Mouse (Mus musculus) forebrain, embryonic 10.5 days (tissue): ENCODE results near the gene Astl. TPM values are rescaled to one million over a fixed set of nuclear protein-coding genes. Genes with fewer than 3 reads are reported as not detected.
A peak's percentile ranks its signal among the peaks of the same experiment; 100 is the strongest.
"Not testable (repeated sequence)": the region's sequence is repeated elsewhere in the genome, so short reads cannot be mapped to it uniquely, and the experiment has no call there.

ENCODE experiments used
- DNase-seq: peaks from one replicate; pipeline ENCODE4 v3.0.0-alpha.2; 2017; ENCODE audit warnings: low spot score; ENCODE audit errors: extremely low spot score
- H3K27ac ChIP-seq: fragments of 300-500 bp; sonication (generic); 2 replicates; pipeline ENCODE4 v1.5.1; 2016; ENCODE audit warnings: mild to moderate bottlenecking
- H3K27me3 ChIP-seq: fragments of 300-500 bp; sonication (generic); 2 replicates; pipeline ENCODE4 v1.6.1; 2016; ENCODE audit warnings: mild to moderate bottlenecking; ENCODE audit not compliant: poor library complexity, severe bottlenecking
- H3K36me3 ChIP-seq: fragments of 300-500 bp; sonication (generic); replicated peaks from 2 replicates; pipeline ENCODE4 v1.6.1; 2016; ENCODE audit warnings: mild to moderate bottlenecking, moderate library complexity
- H3K4me1 ChIP-seq: fragments of 300-500 bp; sonication (generic); 2 replicates; pipeline ENCODE4 v1.6.1; 2016
- H3K4me3 ChIP-seq: fragments of 300-500 bp; sonication (generic); 2 replicates; pipeline ENCODE4 v1.5.1; 2016; ENCODE audit warnings: mild to moderate bottlenecking, moderate library complexity
- H3K9me3 ChIP-seq: fragments of 300-500 bp; sonication (generic); 2 replicates; pipeline ENCODE4 v1.6.1; 2016; ENCODE audit warnings: mild to moderate bottlenecking, moderate library complexity
- WGBS: fragments of 180-500 bp; shearing (Covaris S2); methylation state at CpG from one replicate; pipeline ENCODE4 v1.1.7; 2016; 5-methylcytosine and 5-hydroxymethylcytosine counted together
- polyA plus RNA-seq: library from polyadenylated mRNA; unstranded; fragments of >200 nt; fragmentation: Nextera tagmentation; extraction: Ambion mirVana; gene quantifications from 2 replicates; pipeline ENCODE4 v1.2.1, GENCODE M21; 2016

The Astl gene
- polyA plus RNA-seq: not detected in 2 replicates

- DNase-seq: no peak
- Histone ChIP-seq H3K4me1 (peaks cover 28% of the 10 kb centered on the region), H3K27me3 (peaks cover 59% of the 10 kb centered on the region), H3K36me3 (no peaks in the 10 kb centered on the region), H3K9me3 (no peaks in the 10 kb centered on the region), H3K27ac (no peak within 1 kb of the TSS), H3K4me3 (peak within 1 kb of the TSS; percentile 63)
- WGBS: 82% methylated on average over 4 of the region's 4 CpGs
These were observed at the start of gene Astl for GRCm38 (mm10) chr2:127338416-127338815. TSS of gene Astl (plus strand) at chr2:127338639.

- Histone ChIP-seq H3K4me3 (no peak overlapping the region), H3K27me3 (no peaks in the 10 kb centered on the region), H3K36me3 (peaks cover 89% of the 10 kb centered on the region), H3K27ac (no peak overlapping the region), H3K4me1 (no peaks in the 10 kb centered on the region), H3K9me3 (no peaks in the 10 kb centered on the region)
- WGBS: 89% methylated on average over 4 of the region's 4 CpGs
- no peak for DNase-seq
These were observed 46.2 kb upstream of the Astl start for GRCm38 (mm10) chr2:127292250-127292649.

- H3K36me3 ChIP-seq: peaks cover 94% of the 10 kb centered on the region
- H3K27ac ChIP-seq: no peak overlapping the region
- DNase-seq: no peak
- no peaks in the 10 kb centered on the region for H3K27me3 ChIP-seq
- no peaks in the 10 kb centered on the region for H3K4me1 ChIP-seq
- WGBS: 93% methylated on average over 7 of the region's 7 CpGs
- H3K9me3 ChIP-seq: no peaks in the 10 kb centered on the region
- no peak overlapping the region for H3K4me3 ChIP-seq
These were observed 41.2 kb upstream of the Astl start for GRCm38 (mm10) chr2:127297001-127297805.

GRCm38 (mm10) chr2:127298056-127298455 is 40.4 kb upstream of the Astl start:
- Histone ChIP-seq H3K27ac (no peak overlapping the region), H3K27me3 (no peaks in the 10 kb centered on the region), H3K36me3 (peaks cover 85% of the 10 kb centered on the region), H3K9me3 (no peaks in the 10 kb centered on the region), H3K4me1 (no peaks in the 10 kb centered on the region), H3K4me3 (no peak overlapping the region)
- no peak for DNase-seq
- WGBS: 100% methylated on average over 1 of the region's 1 CpGs

GRCm38 (mm10) chr2:127300701-127301100 is 37.7 kb upstream of the Astl start:
- Histone ChIP-seq H3K27ac (no peak overlapping the region), H3K36me3 (peaks cover 59% of the 10 kb centered on the region), H3K4me3 (no peak overlapping the region), H3K4me1 (no peaks in the 10 kb centered on the region), H3K27me3 (no peaks in the 10 kb centered on the region), H3K9me3 (no peaks in the 10 kb centered on the region)
- WGBS: 82% methylated on average over 3 of the region's 3 CpGs
- DNase-seq: no peak

DNA sequence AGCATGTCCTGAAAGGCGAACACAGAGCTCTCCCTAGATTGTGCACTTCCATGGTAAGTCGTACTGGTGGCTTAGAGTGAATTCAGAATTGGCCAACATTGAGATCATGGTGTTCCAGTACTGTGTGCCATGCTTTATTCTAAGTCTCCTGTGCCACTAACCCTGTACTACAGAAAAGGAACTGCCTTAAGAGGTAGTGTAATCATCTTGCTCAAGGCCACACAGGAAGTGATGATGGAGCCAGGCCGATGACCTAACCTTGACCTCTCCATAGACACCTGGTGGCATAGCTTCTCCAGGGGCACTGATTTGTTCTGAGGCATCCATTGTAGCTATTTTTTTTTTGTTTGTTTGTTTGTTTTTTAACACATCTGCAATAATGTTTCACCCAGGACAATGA is 36.6 kb upstream of the Astl start:
- Histone ChIP-seq H3K4me1 (no peaks in the 10 kb centered on the region), H3K27ac (no peak overlapping the region), H3K36me3 (peaks cover 47% of the 10 kb centered on the region), H3K27me3 (no peaks in the 10 kb centered on the region), H3K4me3 (no peak overlapping the region), H3K9me3 (no peaks in the 10 kb centered on the region)
- no peak for DNase-seq
- 95% methylated on average over 3 of the region's 3 CpGs for WGBS

- WGBS: 92% methylated on average over 4 of the region's 4 CpGs
These were observed 34.2 kb upstream of the Astl start for GRCm38 (mm10) chr2:127304192-127304591.

GRCm38 (mm10) chr2:127304609-127305210 is 33.7 kb upstream of the Astl start:
- WGBS: 87% methylated on average over 3 of the region's 3 CpGs

More at GRCm38 (mm10) chr2:127304192-127304591, 34.2 kb upstream of the Astl start:
- H3K36me3 ChIP-seq: peaks cover 24% of the 10 kb centered on the region
- not testable (repeated sequence) for H3K4me3 ChIP-seq, H3K27me3 ChIP-seq, DNase-seq, H3K27ac ChIP-seq, H3K4me1 ChIP-seq, H3K9me3 ChIP-seq

DNA sequence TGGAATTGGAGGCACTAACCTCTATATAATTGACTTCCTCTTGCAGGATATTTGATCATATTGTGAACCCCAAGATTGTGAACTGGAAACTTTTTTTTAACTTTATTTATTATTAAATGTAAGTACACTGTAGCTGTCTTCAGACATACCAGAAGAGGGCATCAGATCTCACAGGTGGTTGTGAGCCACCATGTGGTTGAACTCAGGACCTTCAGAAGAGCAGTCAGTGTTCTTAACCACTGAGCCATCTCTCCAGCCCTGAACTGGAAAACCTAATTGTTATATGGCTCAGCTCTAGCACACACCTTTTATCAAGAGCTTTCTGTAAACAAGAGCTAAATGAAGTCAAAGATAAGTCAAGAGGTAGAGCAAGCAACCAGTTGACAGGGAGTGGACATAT is 32.3 kb upstream of the Astl start:
- Histone ChIP-seq H3K9me3 (no peaks in the 10 kb centered on the region), H3K36me3 (peaks cover 5% of the 10 kb centered on the region)

More at GRCm38 (mm10) chr2:127304609-127305210, 33.7 kb upstream of the Astl start:
- Histone ChIP-seq H3K4me1 (no peaks in the 10 kb centered on the region), H3K27me3 (no peaks in the 10 kb centered on the region), H3K9me3 (no peaks in the 10 kb centered on the region), H3K4me3 (no peak overlapping the region), H3K27ac (no peak overlapping the region), H3K36me3 (peaks cover 18% of the 10 kb centered on the region)
- no peak for DNase-seq

GRCm38 (mm10) chr2:127307179-127307578 is 31.3 kb upstream of the Astl start:
- Histone ChIP-seq H3K36me3 (no peaks in the 10 kb centered on the region), H3K4me3 (no peak overlapping the region), H3K9me3 (no peaks in the 10 kb centered on the region), H3K27me3 (no peaks in the 10 kb centered on the region), H3K27ac (no peak overlapping the region), H3K4me1 (no peaks in the 10 kb centered on the region)
- WGBS: 46% methylated on average over 3 of the region's 3 CpGs
- DNase-seq: no peak

More for the DNA sequence above, 32.3 kb upstream of the Astl start:
- Histone ChIP-seq H3K4me3 (no peak overlapping the region), H3K27me3 (no peaks in the 10 kb centered on the region), H3K27ac (no peak overlapping the region), H3K4me1 (no peaks in the 10 kb centered on the region)
- no peak for DNase-seq

- 88% methylated on average over 2 of the region's 2 CpGs for WGBS
- Histone ChIP-seq H3K9me3 (no peaks in the 10 kb centered on the region), H3K36me3 (no peaks in the 10 kb centered on the region), H3K4me3 (no peak overlapping the region), H3K27ac (no peak overlapping the region), H3K27me3 (no peaks in the 10 kb centered on the region), H3K4me1 (no peaks in the 10 kb centered on the region)
- DNase-seq: no peak
These were observed 29.8 kb upstream of the Astl start for GRCm38 (mm10) chr2:127308660-127309059.

DNA sequence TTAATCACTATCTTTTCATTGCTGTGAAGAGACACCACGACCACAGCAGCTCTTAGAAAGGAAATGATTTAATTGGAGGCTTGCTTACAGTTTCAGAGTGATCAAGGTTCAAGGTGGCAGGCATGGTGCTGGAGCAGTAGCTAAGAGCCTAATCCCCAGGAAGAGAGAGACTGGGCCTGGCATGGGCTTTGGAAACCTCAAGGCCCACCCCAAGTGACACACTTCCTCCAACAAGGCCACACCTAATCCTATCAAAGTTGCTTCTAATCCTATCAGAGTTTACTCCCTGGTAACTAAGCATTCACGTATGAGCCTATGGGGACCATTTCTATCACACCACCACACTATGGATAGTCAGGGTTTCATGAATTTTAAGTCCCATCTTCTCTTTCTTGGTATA is 28.2 kb upstream of the Astl start:
- no peaks in the 10 kb centered on the region for H3K9me3 ChIP-seq
- H3K36me3 ChIP-seq: no peaks in the 10 kb centered on the region
- H3K4me3 ChIP-seq: no peak overlapping the region
- WGBS: 63% methylated on average over 2 of the region's 2 CpGs
- no peaks in the 10 kb centered on the region for H3K4me1 ChIP-seq
- H3K27ac ChIP-seq: no peak overlapping the region
- H3K27me3 ChIP-seq: no peaks in the 10 kb centered on the region
- DNase-seq: no peak

DNA sequence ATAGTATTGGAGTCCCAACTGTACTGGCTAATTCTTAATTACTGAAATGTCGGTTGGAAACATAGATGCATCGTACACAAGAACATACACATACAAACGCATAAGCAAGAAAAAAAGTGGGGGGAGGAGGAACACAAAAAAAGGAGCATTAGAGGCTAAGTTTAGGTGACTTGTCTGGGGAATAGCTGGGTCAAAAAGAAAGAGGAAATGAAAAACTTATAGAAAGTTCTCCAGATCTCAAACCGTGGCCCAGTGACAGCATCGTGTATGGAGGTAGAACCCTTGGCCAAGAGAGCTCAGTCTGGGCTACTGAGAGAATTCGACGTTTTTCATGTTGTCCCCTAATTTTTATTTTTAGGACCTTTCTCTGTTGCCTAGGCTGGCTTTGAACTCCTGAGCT is 27.8 kb upstream of the Astl start:
- H3K27ac ChIP-seq: no peak overlapping the region
- DNase-seq: no peak
- no peaks in the 10 kb centered on the region for H3K36me3 ChIP-seq
- H3K27me3 ChIP-seq: no peaks in the 10 kb centered on the region
- WGBS: 94% methylated on average over 7 of the region's 7 CpGs
- no peaks in the 10 kb centered on the region for H3K4me1 ChIP-seq
- H3K4me3 ChIP-seq: no peak overlapping the region
- no peaks in the 10 kb centered on the region for H3K9me3 ChIP-seq
